Mouse (Mus musculus) hindbrain, embryonic 12.5 days (tissue): ENCODE results near the gene Gm20388. TPM values are rescaled to one million over a fixed set of nuclear protein-coding genes. Genes with fewer than 3 reads are reported as not detected.

Experiments used
- ATAC-seq: fragments of 200-750 bp; cut with Nextera tagmentation; 2 replicates; pipeline ENCODE4 v1.8.0; 2017; ENCODE audit warnings: moderate TSS enrichment; ENCODE audit not compliant: low FRiP score
- H3K27ac ChIP-seq: fragments of 300-500 bp; sonication (generic); 2 replicates; pipeline ENCODE4 v1.5.1; 2016; ENCODE audit warnings: mild to moderate bottlenecking
- H3K27me3 ChIP-seq: fragments of 300-500 bp; sonication (generic); 2 replicates; pipeline ENCODE4 v1.6.1; 2016; ENCODE audit warnings: mild to moderate bottlenecking
- H3K36me3 ChIP-seq: fragments of 300-500 bp; sonication (generic); 2 replicates; pipeline ENCODE4 v1.6.1; 2016; ENCODE audit warnings: mild to moderate bottlenecking
- H3K4me1 ChIP-seq: fragments of 300-500 bp; sonication (generic); 2 replicates; pipeline ENCODE4 v1.6.1; 2016
- H3K4me2 ChIP-seq: fragments of 300-500 bp; sonication (generic); replicated peaks from 2 replicates; pipeline ENCODE4 v1.6.1; 2016; ENCODE audit warnings: mild to moderate bottlenecking
- H3K4me3 ChIP-seq: fragments of 300-500 bp; sonication (generic); 2 replicates; pipeline ENCODE4 v1.5.1; 2016; ENCODE audit warnings: mild to moderate bottlenecking
- H3K9ac ChIP-seq: fragments of 300-500 bp; sonication (generic); 2 replicates; pipeline ENCODE4 v1.6.1; 2016; ENCODE audit warnings: mild to moderate bottlenecking, moderate library complexity
- H3K9me3 ChIP-seq: fragments of 300-500 bp; sonication (generic); replicated peaks from 2 replicates; pipeline ENCODE4 v1.6.1; 2016; ENCODE audit warnings: mild to moderate bottlenecking
- WGBS: fragments of 180-500 bp; shearing (Covaris S2); methylation state at CpG from one replicate; pipeline ENCODE4 v1.1.7; 2016; 5-methylcytosine and 5-hydroxymethylcytosine counted together
- polyA plus RNA-seq: library from polyadenylated mRNA; unstranded; fragments of >200 nt; fragmentation: Nextera tagmentation; extraction: Ambion mirVana; gene quantifications from 2 replicates; pipeline ENCODE4 v1.2.1, GENCODE M21; 2016

The Gm20388 gene
- polyA plus RNA-seq, 1 experiment from 2014 or later: not detected

GRCm38 (mm10) chr8:121718925-121719324 is 1808.3 kb downstream of the Gm20388 start:
- Histone ChIP-seq H3K9me3 (no peaks in the 10 kb centered on the region), H3K4me2 (no peak overlapping the region), H3K4me3 (no peak overlapping the region), H3K4me1 (peaks cover 15% of the 10 kb centered on the region), H3K36me3 (no peaks in the 10 kb centered on the region), H3K9ac (no peak overlapping the region), H3K27me3 (peaks cover 21% of the 10 kb centered on the region), H3K27ac (no peak overlapping the region)
- 66% methylated on average over 6 of the region's 6 CpGs for WGBS
- ATAC-seq: no peak

- no peak for ATAC-seq
Observed at GRCm38 (mm10) chr8:121721072-121721471, 1810.4 kb downstream of the Gm20388 start.

GRCm38 (mm10) chr8:121723846-121724245 is 1813.2 kb downstream of the Gm20388 start:
- Histone ChIP-seq H3K4me1 (peaks cover 3% of the 10 kb centered on the region), H3K9me3 (no peaks in the 10 kb centered on the region), H3K27ac (no peak overlapping the region), H3K4me3 (no peak overlapping the region), H3K9ac (no peak overlapping the region), H3K4me2 (no peak overlapping the region), H3K36me3 (no peaks in the 10 kb centered on the region), H3K27me3 (peaks cover 18% of the 10 kb centered on the region)
- ATAC-seq: no peak
- WGBS: 76% methylated on average over 12 of the region's 12 CpGs

More at GRCm38 (mm10) chr8:121721072-121721471, 1810.4 kb downstream of the Gm20388 start:
- Histone ChIP-seq H3K4me1 (peaks cover 9% of the 10 kb centered on the region), H3K9ac (no peak overlapping the region), H3K27me3 (peaks cover 7% of the 10 kb centered on the region; the same call in 1 of the 2 replicates), H3K9me3 (no peaks in the 10 kb centered on the region), H3K4me3 (no peak overlapping the region), H3K4me2 (no peak overlapping the region), H3K36me3 (no peaks in the 10 kb centered on the region), H3K27ac (no peak overlapping the region)
- WGBS: 56% methylated on average over 6 of the region's 6 CpGs

GRCm38 (mm10) chr8:121727164-121727563 is 1816.5 kb downstream of the Gm20388 start:
- 60% methylated on average over 3 of the region's 3 CpGs for WGBS
- no peaks in the 10 kb centered on the region for H3K9me3 ChIP-seq
- H3K4me1 ChIP-seq: peaks cover 20% of the 10 kb centered on the region
- no peaks in the 10 kb centered on the region for H3K36me3 ChIP-seq
- no peak overlapping the region for H3K4me2 ChIP-seq
- H3K9ac ChIP-seq: no peak overlapping the region
- H3K4me3 ChIP-seq: no peak overlapping the region
- H3K27ac ChIP-seq: no peak overlapping the region
- no peak for ATAC-seq
- peaks cover 45% of the 10 kb centered on the region for H3K27me3 ChIP-seq

- WGBS: 6% methylated on average over 12 of the region's 12 CpGs
- H3K4me1 ChIP-seq: peaks cover 24% of the 10 kb centered on the region
- no peak for ATAC-seq
- peak within 1 kb of the TSS; percentile 74 for H3K9ac ChIP-seq
- peak within 1 kb of the TSS; percentile 83 for H3K4me2 ChIP-seq
- H3K4me3 ChIP-seq: peak within 1 kb of the TSS; percentile 60
- peak within 1 kb of the TSS; percentile 68 for H3K27ac ChIP-seq
- no peaks in the 10 kb centered on the region for H3K36me3 ChIP-seq
- no peaks in the 10 kb centered on the region for H3K9me3 ChIP-seq
- H3K27me3 ChIP-seq: peaks cover 62% of the 10 kb centered on the region
Observed at GRCm38 (mm10) chr8:121729323-121729722, 1818.7 kb downstream of the Gm20388 start, which contains the start of gene Jph3. Jph3 (plus strand) TSS chr8:121729623.

- H3K36me3 ChIP-seq: no peaks in the 10 kb centered on the region
- H3K4me3 ChIP-seq: peak overlapping the region; percentile 60
- 1% methylated on average over 44 of the region's 54 CpGs for WGBS
- H3K9me3 ChIP-seq: no peaks in the 10 kb centered on the region
- no peak for ATAC-seq
- H3K27me3 ChIP-seq: peaks cover 62% of the 10 kb centered on the region
- peaks cover 24% of the 10 kb centered on the region for H3K4me1 ChIP-seq
- peak overlapping the region; percentile 74 for H3K9ac ChIP-seq
- no peak overlapping the region for H3K27ac ChIP-seq
- H3K4me2 ChIP-seq: peak overlapping the region; percentile 83
Observed at GRCm38 (mm10) chr8:121729754-121730153, 1819.1 kb downstream of the Gm20388 start.

- peak overlapping the region; percentile 60 for H3K4me3 ChIP-seq
- 1% methylated on average over 41 of the region's 60 CpGs for WGBS
- no peaks in the 10 kb centered on the region for H3K36me3 ChIP-seq
- 0 out of 2 replicates have a peak, but pooled peaks have one; percentile 37 for ATAC-seq
- H3K4me2 ChIP-seq: peak overlapping the region; percentile 83
- H3K27ac ChIP-seq: peak overlapping the region; percentile 68
- H3K4me1 ChIP-seq: peaks cover 24% of the 10 kb centered on the region
- H3K9ac ChIP-seq: peak overlapping the region; percentile 74
- H3K27me3 ChIP-seq: peaks cover 64% of the 10 kb centered on the region
- no peaks in the 10 kb centered on the region for H3K9me3 ChIP-seq
Observed at GRCm38 (mm10) chr8:121730170-121730569, 1819.5 kb downstream of the Gm20388 start.

GRCm38 (mm10) chr8:121730646-121731045 is 1820.0 kb downstream of the Gm20388 start:
- peak; percentile 24; the same call in 1 of the 2 replicates for ATAC-seq
- Histone ChIP-seq H3K4me2 (peak overlapping the region; percentile 83), H3K27me3 (peaks cover 67% of the 10 kb centered on the region), H3K36me3 (no peaks in the 10 kb centered on the region), H3K27ac (peak overlapping the region; percentile 73), H3K9me3 (no peaks in the 10 kb centered on the region), H3K4me3 (peak overlapping the region; percentile 60), H3K4me1 (peaks cover 24% of the 10 kb centered on the region), H3K9ac (peak overlapping the region; percentile 74)
- under 1% methylated on average over 37 of the region's 37 CpGs for WGBS

- H3K4me1 ChIP-seq: peaks cover 24% of the 10 kb centered on the region
- H3K27me3 ChIP-seq: peaks cover 67% of the 10 kb centered on the region
- peak overlapping the region; percentile 83 for H3K4me2 ChIP-seq
- 1% methylated on average over 11 of the region's 11 CpGs for WGBS
- H3K27ac ChIP-seq: peak overlapping the region; percentile 73
- peak; percentile 27; the same call in 1 of the 2 replicates for ATAC-seq
- H3K4me3 ChIP-seq: peak overlapping the region; percentile 60
- H3K36me3 ChIP-seq: no peaks in the 10 kb centered on the region
- H3K9ac ChIP-seq: peak overlapping the region; percentile 74
- H3K9me3 ChIP-seq: no peaks in the 10 kb centered on the region
Observed at GRCm38 (mm10) chr8:121731060-121731459, 1820.4 kb downstream of the Gm20388 start.

GRCm38 (mm10) chr8:121731471-121732333 is 1821.1 kb downstream of the Gm20388 start:
- 7% methylated on average over 26 of the region's 26 CpGs for WGBS
- Histone ChIP-seq H3K4me3 (peak overlapping the region; percentile 60), H3K36me3 (no peaks in the 10 kb centered on the region), H3K9me3 (no peaks in the 10 kb centered on the region), H3K9ac (peak overlapping the region; percentile 74), H3K27me3 (peaks cover 70% of the 10 kb centered on the region), H3K4me1 (peaks cover 24% of the 10 kb centered on the region), H3K27ac (peak overlapping the region; percentile 73; the same call in 1 of the 2 replicates), H3K4me2 (peak overlapping the region; percentile 83)
- peak; percentile 38; the same call in 1 of the 2 replicates for ATAC-seq

GRCm38 (mm10) chr8:121732334-121732665 is 1821.7 kb downstream of the Gm20388 start:
- 54% methylated on average over 4 of the region's 4 CpGs for WGBS
- Histone ChIP-seq H3K9me3 (no peaks in the 10 kb centered on the region), H3K4me3 (peak overlapping the region; percentile 60), H3K4me2 (peak overlapping the region; percentile 83), H3K4me1 (peaks cover 24% of the 10 kb centered on the region), H3K36me3 (no peaks in the 10 kb centered on the region), H3K9ac (peak overlapping the region; percentile 74), H3K27me3 (peaks cover 70% of the 10 kb centered on the region), H3K27ac (no peak overlapping the region)
- ATAC-seq: no peak

GRCm38 (mm10) chr8:121734262-121734661 is 1823.6 kb downstream of the Gm20388 start:
- Histone ChIP-seq H3K4me1 (peaks cover 24% of the 10 kb centered on the region), H3K9me3 (no peaks in the 10 kb centered on the region), H3K4me3 (no peak overlapping the region), H3K27me3 (peaks cover 51% of the 10 kb centered on the region), H3K27ac (no peak overlapping the region), H3K36me3 (no peaks in the 10 kb centered on the region), H3K4me2 (no peak overlapping the region), H3K9ac (no peak overlapping the region)
- ATAC-seq: no peak
- 95% methylated on average over 16 of the region's 16 CpGs for WGBS
